Mouse (Mus musculus): Measurements from ENCODE around the gene Ostm1. TPM values are rescaled to one million over a fixed set of nuclear protein-coding genes. Genes with fewer than 3 reads are reported as not detected.

Gene Ostm1
- polyA plus RNA-seq, 1 experiment, result 13.9 TPM

DNA sequence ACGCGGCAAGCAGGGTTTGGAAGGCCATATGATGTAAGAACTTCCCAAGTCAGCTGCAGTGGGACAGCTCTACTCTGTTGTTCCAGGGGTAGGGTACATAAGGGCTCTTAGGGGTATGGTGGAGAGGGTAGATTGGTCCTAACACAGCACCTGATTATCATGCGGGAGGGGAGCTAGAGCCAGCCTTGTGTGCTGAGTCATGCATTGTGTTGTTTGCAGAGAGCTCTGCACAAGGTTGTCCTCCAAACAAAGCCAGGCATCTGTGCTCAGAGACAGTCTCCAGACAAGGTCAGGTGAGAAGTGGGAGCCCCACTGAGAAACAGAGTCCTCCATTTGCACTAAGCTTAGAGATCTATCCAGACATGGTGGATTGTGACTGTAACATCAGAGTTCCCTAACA lies 37.1 kb upstream of the Ostm1 start:
- H3K27me3 ChIP-seq (ENCODE audit: control insufficient read depth, insufficient read depth, insufficient read length), result no peaks in the 10 kb centered on the region
- no peak overlapping the region for H3ac ChIP-seq (ENCODE audit: control insufficient read depth, insufficient read length)
- H3K4me2 ChIP-seq (ENCODE audit: low read depth), result no peak overlapping the region
- H3K36me3 ChIP-seq (ENCODE audit: control insufficient read depth, insufficient read depth), result no peaks in the 10 kb centered on the region
- H3K4me3 ChIP-seq, result no peak overlapping the region
- no peaks in the 10 kb centered on the region for H3K79me2 ChIP-seq (ENCODE audit: control insufficient read depth, insufficient read depth)
- TF ChIP-seq TCF3 (IDR thresholded peaks at IDR 0.05; ENCODE audit: insufficient read length, low read depth) (no peak), REST (IDR thresholded peaks at IDR 0.05; ENCODE audit: insufficient read depth, insufficient read length) (no peak), SRF (IDR thresholded peaks at IDR 0.05; ENCODE audit: control insufficient read depth, insufficient read length, low read depth) (no peak), MAX (IDR thresholded peaks at IDR 0.05; ENCODE audit: low read depth) (no peak), USF1 (IDR thresholded peaks at IDR 0.05; ENCODE audit: low read depth) (no peak), E2F4 (IDR thresholded peaks at IDR 0.05; ENCODE audit: insufficient read depth) (no peak), CEBPB (IDR thresholded peaks at IDR 0.05; ENCODE audit: insufficient read depth, poor library complexity, severe bottlenecking) (no peak), MYOD1 (IDR thresholded peaks at IDR 0.05; ENCODE audit: control insufficient read depth in 1 of 3, insufficient read length in 2 of 3, low read depth in 2 of 3) (no peak), MYOG (IDR thresholded peaks at IDR 0.05; ENCODE audit: control insufficient read depth in 1 of 3, insufficient read depth in 1 of 3, insufficient read length in 2 of 3, low read depth in 2 of 3) (no peak), TCF12 (IDR thresholded peaks at IDR 0.05; ENCODE audit: insufficient read depth, poor library complexity, severe bottlenecking) (no peak), POLR2AphosphoS2 (IDR thresholded peaks at IDR 0.05; ENCODE audit: insufficient read length, low read depth) (no peak), POLR2A (IDR thresholded peaks at IDR 0.05; ENCODE audit: insufficient read length, low read depth) (no peak)

DNA sequence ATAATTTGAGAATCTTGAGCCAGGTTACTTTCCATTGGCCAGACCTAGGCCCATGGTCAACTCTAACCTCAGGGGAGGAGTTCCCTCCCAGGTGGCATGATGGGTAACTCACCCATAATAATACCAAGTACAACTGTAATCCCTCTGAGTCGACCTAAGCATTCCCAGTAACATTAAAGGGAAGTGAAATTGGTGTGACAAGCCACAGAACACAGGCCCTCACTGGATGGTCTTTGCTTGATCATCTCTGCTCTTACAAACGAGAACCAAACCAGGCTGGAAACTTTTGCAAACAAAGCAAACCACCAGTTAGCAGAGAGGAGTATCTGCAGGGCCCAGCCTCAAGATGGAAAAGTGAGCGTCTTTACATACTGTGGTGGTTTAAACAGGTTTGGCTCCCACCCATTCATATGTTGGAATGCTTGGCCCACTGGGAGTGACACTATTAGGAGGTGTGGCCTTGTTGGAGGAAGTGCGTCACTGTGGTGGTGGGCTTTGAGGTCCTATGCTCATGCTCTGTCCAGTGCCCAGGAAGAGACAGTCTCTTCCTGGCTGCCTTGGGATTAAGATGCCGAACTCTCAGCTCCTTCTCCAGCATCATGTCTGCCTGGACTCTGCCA lies 23.9 kb upstream of the Ostm1 start:
- H3ac ChIP-seq (ENCODE audit: control insufficient read depth, insufficient read length), result no peak overlapping the region
- H3K4me3 ChIP-seq, result no peak overlapping the region
- no peaks in the 10 kb centered on the region for H3K79me2 ChIP-seq (ENCODE audit: control insufficient read depth, insufficient read depth)
- no peak overlapping the region for H3K4me2 ChIP-seq (ENCODE audit: low read depth)
- peaks cover 22% of the 10 kb centered on the region for H3K27me3 ChIP-seq (ENCODE audit: control insufficient read depth, insufficient read depth, insufficient read length)
- TF ChIP-seq SRF (IDR thresholded peaks at IDR 0.05; ENCODE audit: control insufficient read depth, insufficient read length, low read depth) (no peak), POLR2AphosphoS2 (IDR thresholded peaks at IDR 0.05; ENCODE audit: insufficient read length, low read depth) (no peak), USF1 (IDR thresholded peaks at IDR 0.05; ENCODE audit: low read depth) (no peak), CEBPB (IDR thresholded peaks at IDR 0.05; ENCODE audit: insufficient read depth, poor library complexity, severe bottlenecking) (no peak), MYOD1 (IDR thresholded peaks at IDR 0.05; ENCODE audit: control insufficient read depth in 1 of 3, insufficient read length in 2 of 3, low read depth in 2 of 3) (no peak), TCF12 (IDR thresholded peaks at IDR 0.05; ENCODE audit: insufficient read depth, poor library complexity, severe bottlenecking) (no peak), REST (IDR thresholded peaks at IDR 0.05; ENCODE audit: insufficient read depth, insufficient read length) (no peak), MYOG (IDR thresholded peaks at IDR 0.05; ENCODE audit: control insufficient read depth in 1 of 3, insufficient read depth in 1 of 3, insufficient read length in 2 of 3, low read depth in 2 of 3) (no peak), TCF3 (IDR thresholded peaks at IDR 0.05; ENCODE audit: insufficient read length, low read depth) (no peak), E2F4 (IDR thresholded peaks at IDR 0.05; ENCODE audit: insufficient read depth) (no peak), POLR2A (IDR thresholded peaks at IDR 0.05; ENCODE audit: insufficient read length, low read depth) (no peak), MAX (IDR thresholded peaks at IDR 0.05; ENCODE audit: low read depth) (no peak)
- H3K36me3 ChIP-seq (ENCODE audit: control insufficient read depth, insufficient read depth), result no peaks in the 10 kb centered on the region

DNA sequence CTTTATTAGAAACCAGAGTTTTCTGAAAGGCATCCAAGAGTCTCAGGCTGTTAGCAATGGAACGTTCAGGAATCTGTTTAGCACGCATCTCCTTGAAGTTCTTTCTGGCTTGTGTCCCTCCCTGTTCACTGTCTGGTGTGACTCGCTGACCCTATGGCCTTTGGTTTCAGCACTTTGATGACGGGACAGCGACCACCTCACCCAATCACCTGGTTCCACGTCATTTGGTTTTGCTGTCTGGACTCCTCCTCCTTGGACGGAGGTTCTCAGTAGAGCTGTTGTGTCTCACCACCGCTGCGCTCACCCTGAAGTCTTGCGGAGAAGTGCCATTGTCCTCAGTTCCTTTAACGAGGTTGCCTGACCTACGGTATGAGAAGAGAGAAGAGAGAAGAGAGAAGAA lies 21.4 kb upstream of the Ostm1 start:
- no peak for TF ChIP-seq TCF3 (IDR thresholded peaks at IDR 0.05; ENCODE audit: insufficient read length, low read depth)
- peak; percentile 84 for TF ChIP-seq REST (IDR thresholded peaks at IDR 0.05; ENCODE audit: insufficient read depth, insufficient read length)
- no peak for TF ChIP-seq USF1 (IDR thresholded peaks at IDR 0.05; ENCODE audit: low read depth)
- no peak for TF ChIP-seq CEBPB (IDR thresholded peaks at IDR 0.05; ENCODE audit: insufficient read depth, poor library complexity, severe bottlenecking)
- Histone ChIP-seq H3K79me2 (ENCODE audit: control insufficient read depth, insufficient read depth) (no peaks in the 10 kb centered on the region), H3K4me2 (ENCODE audit: low read depth) (no peak overlapping the region), H3K4me3 (no peak overlapping the region), H3ac (ENCODE audit: control insufficient read depth, insufficient read length) (no peak overlapping the region), H3K36me3 (ENCODE audit: control insufficient read depth, insufficient read depth) (no peaks in the 10 kb centered on the region), H3K27me3 (ENCODE audit: control insufficient read depth, insufficient read depth, insufficient read length) (peaks cover 24% of the 10 kb centered on the region)

DNA sequence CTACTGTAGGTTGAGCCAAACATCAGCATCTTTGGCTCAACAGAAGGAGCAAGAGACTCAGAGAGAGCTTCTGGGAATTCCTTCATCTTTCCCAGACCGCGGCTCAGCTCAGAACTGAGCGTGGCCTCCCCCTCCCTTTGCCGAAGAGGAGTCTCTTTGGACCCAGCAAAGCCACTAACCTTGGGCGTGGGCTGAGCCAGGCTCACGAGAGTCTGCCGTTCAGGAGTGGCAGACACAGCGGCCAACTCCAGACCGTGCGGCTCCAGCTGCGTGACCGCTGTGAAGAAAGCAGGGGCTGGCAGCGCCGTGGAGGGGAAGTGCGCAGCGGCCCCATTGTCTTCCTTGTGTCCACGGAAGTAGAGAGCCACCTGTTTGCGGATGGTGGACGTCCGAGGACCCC lies 11.1 kb upstream of the Ostm1 start:
- H3ac ChIP-seq (ENCODE audit: control insufficient read depth, insufficient read length), result no peak overlapping the region
- no peak overlapping the region for H3K4me2 ChIP-seq (ENCODE audit: low read depth)
- no peaks in the 10 kb centered on the region for H3K36me3 ChIP-seq (ENCODE audit: control insufficient read depth, insufficient read depth)
- no peaks in the 10 kb centered on the region for H3K79me2 ChIP-seq (ENCODE audit: control insufficient read depth, insufficient read depth)
- H3K4me3 ChIP-seq, result no peak overlapping the region
- peaks cover 74% of the 10 kb centered on the region for H3K27me3 ChIP-seq (ENCODE audit: control insufficient read depth, insufficient read depth, insufficient read length)
- TF ChIP-seq MYOG (IDR thresholded peaks at IDR 0.05; ENCODE audit: control insufficient read depth in 1 of 3, insufficient read depth in 1 of 3, insufficient read length in 2 of 3, low read depth in 2 of 3), result no peak
- no peak for TF ChIP-seq MAX (IDR thresholded peaks at IDR 0.05; ENCODE audit: low read depth)
- no peak for TF ChIP-seq E2F4 (IDR thresholded peaks at IDR 0.05; ENCODE audit: insufficient read depth)
- TF ChIP-seq POLR2A (IDR thresholded peaks at IDR 0.05; ENCODE audit: insufficient read length, low read depth), result no peak
- TF ChIP-seq USF1 (IDR thresholded peaks at IDR 0.05; ENCODE audit: low read depth), result no peak
- no peak for TF ChIP-seq MYOD1 (IDR thresholded peaks at IDR 0.05; ENCODE audit: control insufficient read depth in 1 of 3, insufficient read length in 2 of 3, low read depth in 2 of 3)
- no peak for TF ChIP-seq TCF12 (IDR thresholded peaks at IDR 0.05; ENCODE audit: insufficient read depth, poor library complexity, severe bottlenecking)
- TF ChIP-seq TCF3 (IDR thresholded peaks at IDR 0.05; ENCODE audit: insufficient read length, low read depth), result no peak
- no peak for TF ChIP-seq REST (IDR thresholded peaks at IDR 0.05; ENCODE audit: insufficient read depth, insufficient read length)
- no peak for TF ChIP-seq SRF (IDR thresholded peaks at IDR 0.05; ENCODE audit: control insufficient read depth, insufficient read length, low read depth)
- TF ChIP-seq CEBPB (IDR thresholded peaks at IDR 0.05; ENCODE audit: insufficient read depth, poor library complexity, severe bottlenecking), result no peak
- no peak for TF ChIP-seq POLR2AphosphoS2 (IDR thresholded peaks at IDR 0.05; ENCODE audit: insufficient read length, low read depth)

Measured in myocyte (in vitro differentiated cells).